Mouse (Mus musculus) liver, adult 2 months (tissue): ENCODE measurements around the gene Ehbp1.

Experiments
- CTCF ChIP-seq: fragments of 200-500 bp; IDR thresholded peaks from 2 replicates; pipeline ENCODE4 v1.5.1; 2011; ENCODE audit warnings: low read depth, low read length, control low read depth
- POLR2A ChIP-seq: fragments of 200-500 bp; IDR thresholded peaks from 2 replicates; pipeline ENCODE4 v1.6.1; 2011; ENCODE audit warnings: low read length, control low read depth; ENCODE audit not compliant: insufficient read depth; ENCODE audit errors: extremely low read depth

GRCm38 (mm10) chr11:22234739-22235138 lies 107.4 kb downstream of the Ehbp1 start:
- TF ChIP-seq CTCF (peak; percentile 64), POLR2A (no peak)
